10 mouse cellular contexts compared by ENCODE assay signal in genomic region chr3:83797098-83797497, GRCm38 (mm10). TPM values are rescaled to one million over a fixed set of nuclear protein-coding genes. Genes with fewer than 3 reads are reported as not detected.
DNase-seq lines count a peak whose midpoint lies in the region; ATAC-seq lines count a peak whose summit lies in the region.
"Had no signal": no experiment of that assay in that cellular context is flagged by ENCODE, and none has a peak within 500 bp of the region (broad histone marks: within the 10 kb centered on the region; RNA-seq: fewer than 3 reads in every experiment).

No protein-coding gene starts in this region.

- no peaks in the 10 kb centered on the region for H3K4me1 ChIP-seq in hindbrain, embryonic 12.5 days
- H3K4me1 ChIP-seq in hindbrain, embryonic 13.5 days (replicated peaks) = no peaks in the 10 kb centered on the region
- H3K4me1 ChIP-seq in embryonic facial prominence, embryonic 15.5 days = peaks cover 10% of the 10 kb centered on the region; the same call in 1 of the 2 replicates
- H3K4me1 ChIP-seq: heart, embryonic 13.5 days; liver, embryonic 12.5 days had no signal

- WGBS in hindbrain, embryonic 12.5 days = 71% methylated on average over 6 of the region's 6 CpGs
- WGBS in hindbrain, embryonic 13.5 days = 76% methylated on average over 6 of the region's 6 CpGs
- WGBS in embryonic facial prominence, embryonic 15.5 days = 31% methylated on average over 6 of the region's 6 CpGs

- no peak overlapping the region for H3K27ac ChIP-seq in hindbrain, embryonic 12.5 days
- H3K27ac ChIP-seq in hindbrain, embryonic 13.5 days = no peak overlapping the region
- 0 out of 2 replicates have a peak overlapping the region, but pooled peaks have one; percentile 14 for H3K27ac ChIP-seq in embryonic facial prominence, embryonic 15.5 days (replicated peaks)
- H3K27ac ChIP-seq: gastrocnemius, adult 2 months; heart, embryonic 13.5 days; liver, embryonic 12.5 days had no signal

- H3K36me3 ChIP-seq in hindbrain, embryonic 12.5 days = no peaks in the 10 kb centered on the region
- no peaks in the 10 kb centered on the region for H3K36me3 ChIP-seq in hindbrain, embryonic 13.5 days
- H3K36me3 ChIP-seq in embryonic facial prominence, embryonic 15.5 days = no peaks in the 10 kb centered on the region
- H3K36me3 ChIP-seq: heart, embryonic 13.5 days; liver, embryonic 12.5 days had no signal

- H3K4me3 ChIP-seq in hindbrain, embryonic 12.5 days = no peak overlapping the region
- no peak overlapping the region for H3K4me3 ChIP-seq in hindbrain, embryonic 13.5 days
- H3K4me3 ChIP-seq in embryonic facial prominence, embryonic 15.5 days (replicated peaks) = no peak overlapping the region
- H3K4me3 ChIP-seq: gastrocnemius, adult 2 months; heart, embryonic 13.5 days; liver, embryonic 12.5 days had no signal

- H3K9me3 ChIP-seq in hindbrain, embryonic 12.5 days (replicated peaks) = no peaks in the 10 kb centered on the region
- 0 out of 2 replicates have a peak, but pooled peaks cover 6% of the 10 kb centered on the region for H3K9me3 ChIP-seq in hindbrain, embryonic 13.5 days
- no peaks in the 10 kb centered on the region for H3K9me3 ChIP-seq in embryonic facial prominence, embryonic 15.5 days (replicated peaks)
- H3K9me3 ChIP-seq: heart, embryonic 13.5 days had no signal

- 0 out of 2 replicates have a peak, but pooled peaks have one; percentile 11 for ATAC-seq in hindbrain, embryonic 12.5 days (ENCODE audit: low FRiP score)
- no peak for ATAC-seq in hindbrain, embryonic 13.5 days (ENCODE audit: low FRiP score)
- no peak for ATAC-seq in embryonic facial prominence, embryonic 15.5 days (ENCODE audit: insufficient number of reproducible peaks, low FRiP score, low TSS enrichment, low read depth)

- no peak overlapping the region for H3K9ac ChIP-seq in hindbrain, embryonic 12.5 days
- no peak overlapping the region for H3K9ac ChIP-seq in hindbrain, embryonic 13.5 days
- no peak overlapping the region for H3K9ac ChIP-seq in embryonic facial prominence, embryonic 15.5 days
- H3K9ac ChIP-seq: heart, embryonic 13.5 days; liver, embryonic 12.5 days had no signal

- H3K27me3 ChIP-seq in hindbrain, embryonic 12.5 days = no peaks in the 10 kb centered on the region
- no peaks in the 10 kb centered on the region; the same call in 1 of the 2 replicates for H3K27me3 ChIP-seq in hindbrain, embryonic 13.5 days
- H3K27me3 ChIP-seq in embryonic facial prominence, embryonic 15.5 days = no peaks in the 10 kb centered on the region
- H3K27me3 ChIP-seq: heart, embryonic 13.5 days had no signal

- DNase-seq in right cerebral cortex, postnatal 14 days = peak; percentile 18
- no peak for DNase-seq in right cerebral cortex, postnatal 4 days
- no peak for DNase-seq in spleen, postnatal 10 days (ENCODE audit: low spot score in 2 of 2)
- no peak for DNase-seq in B cell, adult 2 months

- no peak overlapping the region for H3K4me2 ChIP-seq in hindbrain, embryonic 12.5 days (replicated peaks)
- no peak overlapping the region for H3K4me2 ChIP-seq in hindbrain, embryonic 13.5 days
- H3K4me2 ChIP-seq in embryonic facial prominence, embryonic 15.5 days (replicated peaks) = peak overlapping the region; percentile 34; the same call in 1 of the 2 replicates
- H3K4me2 ChIP-seq: liver, embryonic 12.5 days had no signal

RNA-seq across cellular contexts. Expression of gene Sfrp2, which starts 31.0 kb away (rescaled TPM):
- 159 and 176 TPM in 2 replicates for polyA plus RNA-seq in hindbrain, embryonic 12.5 days (2016; fragmentation: Nextera tagmentation; extraction: Ambion mirVana)
- 71.1 and 83.7 TPM in 2 replicates for polyA plus RNA-seq in hindbrain, embryonic 13.5 days (2015; fragmentation: Nextera tagmentation; extraction: Ambion mirVana)
- polyA plus RNA-seq in embryonic facial prominence, embryonic 15.5 days (2015; fragmentation: Nextera tagmentation; extraction: Ambion mirVana) = 594 and 676 TPM in 2 replicates

RNA-seq across cellular contexts. Expression of gene Tlr2, which starts 44.5 kb away (rescaled TPM):
- 2.0 and 2.4 TPM in 2 replicates for polyA plus RNA-seq in hindbrain, embryonic 12.5 days (2016; fragmentation: Nextera tagmentation; extraction: Ambion mirVana)
- 1.1 and 1.2 TPM in 2 replicates for polyA plus RNA-seq in hindbrain, embryonic 13.5 days (2015; fragmentation: Nextera tagmentation; extraction: Ambion mirVana)
- 6.3 and 6.5 TPM in 2 replicates for polyA plus RNA-seq in embryonic facial prominence, embryonic 15.5 days (2015; fragmentation: Nextera tagmentation; extraction: Ambion mirVana)
